Mouse (Mus musculus) heart, postnatal 0 days (tissue): ENCODE measurements around the gene Wnt7a. TPM values are rescaled to one million over a fixed set of nuclear protein-coding genes. Genes with fewer than 3 reads are reported as not detected.

Experiments used
- ATAC-seq: fragments of 200-750 bp; cut with Nextera tagmentation; 2 replicates; pipeline ENCODE4 v1.8.0; 2017; ENCODE audit warnings: low read depth, moderate number of reproducible peaks, moderate library complexity; ENCODE audit not compliant: insufficient read depth
- DNase-seq: peaks from one replicate; pipeline ENCODE4 v3.0.0-alpha.2; 2016; ENCODE audit warnings: low spot score
- H3K27ac ChIP-seq: fragments of 300-500 bp; sonication (generic); 2 replicates; pipeline ENCODE4 v1.5.1; 2014; ENCODE audit warnings: low read depth, mild to moderate bottlenecking
- H3K27me3 ChIP-seq: fragments of 300-500 bp; sonication (generic); 2 replicates; pipeline ENCODE4 v1.6.1; 2014; ENCODE audit warnings: low read length, mixed read lengths; ENCODE audit not compliant: control insufficient read depth, insufficient read depth
- H3K36me3 ChIP-seq: fragments of 300-500 bp; sonication (generic); replicated peaks from 2 replicates; pipeline ENCODE4 v1.6.1; 2014; ENCODE audit warnings: low read length, mixed read lengths; ENCODE audit not compliant: control insufficient read depth, insufficient read depth
- H3K4me1 ChIP-seq: fragments of 300-500 bp; sonication (generic); 2 replicates; pipeline ENCODE4 v1.6.1; 2014; ENCODE audit warnings: antibody characterized with exemption; ENCODE audit not compliant: control insufficient read depth, insufficient read depth
- H3K4me2 ChIP-seq: fragments of 300-500 bp; sonication (generic); 2 replicates; pipeline ENCODE4 v1.6.1; 2014; ENCODE audit warnings: low read depth, mild to moderate bottlenecking, low read length, moderate library complexity
- H3K4me3 ChIP-seq: fragments of 300-500 bp; sonication (generic); 2 replicates; pipeline ENCODE4 v1.5.1; 2014; ENCODE audit warnings: low read depth, low read length
- H3K9ac ChIP-seq: fragments of 300-500 bp; sonication (generic); replicated peaks from 2 replicates; pipeline ENCODE4 v1.6.1; 2014; ENCODE audit warnings: low read depth, low read length, mixed read lengths
- H3K9me3 ChIP-seq: fragments of 300-500 bp; sonication (generic); replicated peaks from 2 replicates; pipeline ENCODE4 v1.6.1; 2016; ENCODE audit warnings: low read length; ENCODE audit not compliant: control insufficient read depth
- CTCF ChIP-seq: IDR thresholded peaks from 2 replicates; pipeline ENCODE4 v1.5.1; 2016; ENCODE audit warnings: antibody characterized with exemption, control low read depth, low read depth
- EP300 ChIP-seq: IDR thresholded peaks from 2 replicates; pipeline ENCODE4 v1.6.1; 2016; ENCODE audit warnings: antibody characterized with exemption, low read depth
- WGBS: fragments of 180-500 bp; shearing (Covaris S2); extraction: QIAGEN DNeasy Blood & Tissue Kit; methylation state at CpG from one replicate; pipeline ENCODE4 v1.1.7; 2014; 5-methylcytosine and 5-hydroxymethylcytosine counted together
- polyA plus RNA-seq: library from polyadenylated mRNA; unstranded; fragments of >200 nt; fragmentation: Nextera tagmentation; extraction: Ambion mirVana; gene quantifications from 2 replicates; pipeline ENCODE4 v1.2.1, GENCODE M21; 2015
- total RNA-seq: library from RNA; depleted of rRNA; stranded (reverse); fragments of >200 nt; gene quantifications from 2 replicates; pipeline ENCODE4 v1.2.3, GENCODE M21; 2014; ENCODE audit warnings: low replicate concordance; rRNA removed

Wnt7a gene
- total and polyA plus RNA-seq, 2 experiments from 2014 or later: not detected

DNA sequence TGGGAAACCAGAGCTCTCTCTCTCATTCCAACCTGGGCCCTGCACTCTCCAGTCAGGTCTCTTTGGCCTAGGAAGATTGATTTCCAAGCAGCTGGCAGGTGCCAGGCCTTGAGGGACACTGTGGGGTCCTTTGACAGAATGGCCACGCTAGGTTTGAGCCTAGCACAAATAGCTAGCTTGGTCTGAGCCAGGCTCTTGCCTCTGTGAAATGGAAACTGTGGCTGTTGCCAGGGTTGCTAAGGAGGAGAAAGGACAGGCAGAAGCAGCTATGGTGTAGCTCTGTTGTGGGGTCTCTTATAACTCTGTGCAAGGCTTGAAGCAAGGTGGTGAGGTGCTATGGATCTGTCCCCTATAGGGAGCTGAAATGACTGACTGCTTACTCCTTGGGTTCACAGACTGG is 75.7 kb downstream of the Wnt7a start:
- no peaks in the 10 kb centered on the region for H3K9me3 ChIP-seq
- no peak overlapping the region for H3K4me3 ChIP-seq
- H3K4me1 ChIP-seq: no peaks in the 10 kb centered on the region
- H3K27ac ChIP-seq: no peak overlapping the region
- no peak for TF ChIP-seq CTCF
- TF ChIP-seq EP300: no peak
- H3K27me3 ChIP-seq: peaks cover 13% of the 10 kb centered on the region; the same call in 1 of the 2 replicates
- H3K36me3 ChIP-seq: no peaks in the 10 kb centered on the region
- DNase-seq: no peak
- WGBS: 55% methylated on average over 1 of the region's 1 CpGs
- no peak for ATAC-seq
- no peak overlapping the region for H3K4me2 ChIP-seq
- no peak overlapping the region for H3K9ac ChIP-seq

DNA sequence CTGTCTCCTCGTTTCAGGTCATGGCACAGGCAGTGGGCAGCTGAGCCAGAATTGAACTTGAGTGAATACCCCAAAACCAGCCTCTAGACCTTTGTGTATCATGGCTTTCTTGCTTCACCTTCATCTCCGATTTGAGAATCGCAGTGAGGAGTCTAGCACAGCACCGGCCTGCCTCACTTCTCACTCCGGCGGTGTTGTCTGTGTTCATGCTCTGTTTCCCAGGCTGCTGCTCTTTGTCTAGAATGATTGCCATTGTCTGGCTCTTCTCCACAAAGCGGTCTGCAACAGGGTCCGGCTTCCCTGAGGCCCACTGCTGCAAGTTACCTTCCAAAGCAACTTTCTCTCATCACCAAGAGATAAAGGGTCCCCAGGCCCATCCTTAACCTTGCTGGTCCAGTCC is 79.3 kb downstream of the Wnt7a start:
- Histone ChIP-seq H3K27ac (no peak overlapping the region), H3K4me2 (no peak overlapping the region), H3K36me3 (no peaks in the 10 kb centered on the region), H3K4me3 (no peak overlapping the region), H3K27me3 (peaks cover 10% of the 10 kb centered on the region; the same call in 1 of the 2 replicates), H3K9ac (no peak overlapping the region), H3K4me1 (no peaks in the 10 kb centered on the region), H3K9me3 (no peaks in the 10 kb centered on the region)
- 82% methylated on average over 8 of the region's 8 CpGs for WGBS
- no peak for DNase-seq
- TF ChIP-seq CTCF (no peak), EP300 (no peak)
- ATAC-seq: no peak

- no peak for TF ChIP-seq CTCF
- TF ChIP-seq EP300: no peak
- ATAC-seq (no peak), DNase-seq (no peak)
- whole genome bisulfite sequencing: 80% methylated on average over 4 of the region's 4 CpGs
- H3K4me3 ChIP-seq: no peak overlapping the region
- no peak overlapping the region for H3K27ac ChIP-seq
- no peaks in the 10 kb centered on the region for H3K9me3 ChIP-seq
- H3K4me1 ChIP-seq: no peaks in the 10 kb centered on the region
- peaks cover 11% of the 10 kb centered on the region; the same call in 1 of the 2 replicates for H3K27me3 ChIP-seq
- H3K4me2 ChIP-seq: no peak overlapping the region
- H3K36me3 ChIP-seq: no peaks in the 10 kb centered on the region
- no peak overlapping the region for H3K9ac ChIP-seq
Measured at GRCm38 (mm10) chr6:91325556-91325955, 85.6 kb downstream of the Wnt7a start.

DNA sequence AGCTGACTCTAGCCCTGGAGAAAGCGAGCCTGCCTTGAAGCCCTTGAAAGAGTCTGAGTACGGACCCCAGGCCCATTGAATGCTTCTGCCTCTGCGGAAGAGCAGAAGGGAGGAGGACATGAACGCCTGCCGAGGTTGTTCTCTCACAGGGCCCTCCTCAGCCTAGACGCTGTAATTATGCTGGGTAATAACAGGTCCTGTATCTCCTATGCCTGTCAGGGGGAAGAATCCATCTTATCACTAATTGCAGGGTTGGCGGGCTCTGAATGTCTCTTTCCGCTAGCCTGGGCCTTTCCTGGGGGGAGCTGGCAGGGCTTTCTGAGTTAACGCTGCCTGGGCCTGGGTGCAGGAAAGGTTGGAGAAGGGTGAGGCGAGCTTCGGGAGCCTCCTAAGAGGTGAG is 86.4 kb downstream of the Wnt7a start:
- Histone ChIP-seq H3K27ac (no peak overlapping the region), H3K4me3 (no peak overlapping the region), H3K9ac (no peak overlapping the region), H3K4me2 (no peak overlapping the region), H3K27me3 (peaks cover 11% of the 10 kb centered on the region; the same call in 1 of the 2 replicates), H3K36me3 (no peaks in the 10 kb centered on the region), H3K4me1 (no peaks in the 10 kb centered on the region), H3K9me3 (no peaks in the 10 kb centered on the region)
- TF ChIP-seq CTCF: no peak
- no peak for TF ChIP-seq EP300
- 60% methylated on average over 11 of the region's 11 CpGs for WGBS
- no peak for ATAC-seq
- DNase-seq: no peak

- Histone ChIP-seq H3K4me1 (no peaks in the 10 kb centered on the region), H3K27ac (no peak overlapping the region), H3K4me2 (no peak overlapping the region), H3K27me3 (peaks cover 11% of the 10 kb centered on the region; the same call in 1 of the 2 replicates), H3K9ac (no peak overlapping the region), H3K9me3 (peaks cover 6% of the 10 kb centered on the region), H3K36me3 (no peaks in the 10 kb centered on the region), H3K4me3 (no peak overlapping the region)
- DNase-seq: no peak
- 79% methylated on average over 9 of the region's 9 CpGs for WGBS
- ATAC-seq: no peak
- TF ChIP-seq CTCF (no peak), EP300 (no peak)
Measured at GRCm38 (mm10) chr6:91322001-91322772, 89.0 kb downstream of the Wnt7a start.

Other genes with a start within 250 kb of the Wnt7a start
- gene Fbln2, start 198.9 kb downstream of the Wnt7a start, total RNA-seq: 222 and 302 TPM in 2 replicates
- gene Fbln2, start 198.9 kb downstream of the Wnt7a start, polyA plus RNA-seq: 117 and 120 TPM in 2 replicates
- 13.6 and 25.4 TPM in 2 replicates for gene Chchd4, start 62.2 kb upstream of the Wnt7a start, total RNA-seq
- gene Chchd4, start 62.2 kb upstream of the Wnt7a start, polyA plus RNA-seq: 28.0 and 30.9 TPM in 2 replicates
- gene Tmem43, start 62.3 kb upstream of the Wnt7a start, total RNA-seq: 41.3 and 43.9 TPM in 2 replicates
- gene Tmem43, start 62.3 kb upstream of the Wnt7a start, polyA plus RNA-seq: 16.9 and 18.8 TPM in 2 replicates
- gene Xpc, start 104.5 kb upstream of the Wnt7a start, total RNA-seq: 5.7 and 7.7 TPM in 2 replicates
- gene Xpc, start 104.5 kb upstream of the Wnt7a start, polyA plus RNA-seq: 9.8 and 11.3 TPM in 2 replicates
- gene Lsm3, start 104.6 kb upstream of the Wnt7a start, total RNA-seq: 32.1 and 42.8 TPM in 2 replicates
- 145 and 151 TPM in 2 replicates for gene Lsm3, start 104.6 kb upstream of the Wnt7a start, polyA plus RNA-seq